Mouse (Mus musculus) monocyte, adult 59 days (primary cell): ENCODE measurements around the gene Slc35b1. TPM values are rescaled to one million over a fixed set of nuclear protein-coding genes. Genes with fewer than 3 reads are reported as not detected.

Experiments used
- total RNA-seq, 2 experiments: library from RNA; stranded (reverse); gene quantifications; one replicate each; pipeline ENCODE4 v1.2.4; 2023

Gene Slc35b1
- 10 to 100 TPM; 60.8 to 64.1 TPM for total RNA-seq

DNA sequence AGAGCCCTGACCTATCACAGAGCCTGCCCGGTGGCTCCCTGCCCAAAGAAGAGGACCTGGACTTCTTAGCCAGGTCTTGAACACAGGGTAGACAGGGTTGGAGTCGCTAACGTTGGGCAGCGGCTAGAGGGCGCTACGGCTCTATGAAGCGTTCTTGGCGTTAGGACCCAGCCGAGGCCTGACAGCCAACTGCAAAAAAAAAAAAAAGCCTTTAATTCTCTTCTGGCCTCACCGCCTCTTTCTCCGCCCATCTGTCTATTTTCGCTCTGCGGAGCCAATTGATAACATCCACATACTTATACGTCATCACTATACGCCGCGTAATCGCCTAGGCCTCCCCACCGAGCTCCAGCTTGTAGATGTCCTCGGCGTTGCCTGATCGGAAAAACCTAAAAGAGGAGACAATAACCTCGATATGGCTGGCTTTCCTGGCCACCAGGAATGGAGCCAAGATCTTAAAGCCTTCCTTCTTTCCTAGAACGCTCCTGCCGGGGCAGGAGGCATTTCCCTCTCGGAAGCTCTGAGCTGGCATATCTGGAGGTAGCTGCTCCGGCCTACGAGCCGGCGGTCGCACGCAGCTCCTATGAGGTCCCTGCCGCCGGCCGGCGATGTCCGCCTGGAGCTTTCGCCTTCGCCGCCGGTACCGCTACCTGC is at the start of gene Slc35b1:
Slc35b1 (plus strand) TSS at position 374 of the 654 bp plus-strand sequence.

DNA sequence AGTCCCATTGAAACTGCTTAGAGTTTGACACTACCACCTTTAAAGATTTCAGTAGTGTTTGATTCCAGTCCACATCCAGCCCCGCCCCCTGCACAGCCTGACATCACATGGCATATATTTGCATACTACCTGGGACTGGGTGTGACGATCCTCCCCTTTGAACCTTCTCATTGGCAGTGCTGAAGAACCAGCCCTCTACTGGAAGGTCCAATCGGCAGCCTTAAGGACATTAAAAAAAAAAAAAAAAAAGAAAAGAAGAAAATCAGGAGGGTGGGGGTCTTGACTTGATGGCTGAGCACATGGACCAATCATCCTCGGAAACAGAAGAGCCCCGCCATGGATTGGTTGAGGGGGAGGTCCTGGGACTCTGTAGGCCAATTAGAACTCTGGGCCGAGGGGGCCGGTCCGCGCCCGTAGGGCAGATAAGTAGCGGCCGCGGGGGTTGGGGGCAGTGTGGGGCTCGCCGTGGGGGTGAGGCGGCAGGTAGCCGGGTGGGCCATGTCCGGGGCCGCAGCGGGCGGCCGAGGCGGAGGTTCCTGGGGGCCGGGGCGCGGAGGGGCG is 47.8 kb upstream of the Slc35b1 start, which contains the start of gene Fam117a:
Fam117a (plus strand) TSS at position 451 of the 561 bp plus-strand sequence.

DNA sequence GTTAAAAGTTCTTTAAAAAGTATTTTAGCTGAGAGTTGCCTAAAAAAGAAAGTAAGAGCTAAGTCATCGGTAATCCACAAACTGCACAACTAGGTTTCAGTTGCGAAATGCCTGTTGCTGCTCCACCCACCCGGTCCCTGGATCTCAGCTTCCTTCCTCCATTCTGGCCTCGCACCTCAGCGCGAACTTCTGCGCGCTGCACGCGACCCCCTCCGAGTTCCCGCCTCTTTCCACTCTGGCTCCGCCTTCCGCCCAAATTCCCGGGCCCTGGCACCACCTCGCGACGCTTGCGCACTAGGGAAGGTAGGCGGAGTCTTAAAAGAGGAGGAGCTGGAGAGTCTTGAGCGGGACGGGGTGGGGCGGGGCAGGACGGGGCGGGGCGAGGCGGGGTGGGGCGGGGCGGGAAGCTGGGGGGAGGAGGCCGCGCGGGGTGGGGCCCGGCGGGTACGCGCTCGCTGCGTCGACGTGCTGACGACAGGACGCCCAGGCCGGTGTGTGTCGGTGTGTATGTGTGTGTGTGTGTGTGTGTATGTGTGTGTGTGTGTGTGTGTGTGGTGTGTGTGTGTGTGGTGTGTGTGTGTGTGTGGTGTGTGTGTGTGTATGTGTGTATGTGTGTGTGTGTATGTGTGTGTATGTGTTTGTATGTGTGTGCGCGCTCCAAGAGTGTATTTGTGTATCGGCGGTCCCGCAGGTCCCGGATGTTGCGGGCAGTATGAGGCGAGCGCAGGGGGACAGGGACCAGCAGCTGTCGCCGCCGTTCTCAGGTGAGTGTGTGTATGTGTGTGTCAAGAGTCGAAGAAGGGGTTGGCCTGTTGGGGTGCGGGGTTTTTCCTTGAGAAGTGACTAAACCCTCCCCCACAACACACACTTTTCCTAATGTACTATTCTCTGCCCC is 29.4 kb downstream of the Slc35b1 start, which contains the start of gene Spop:
Spop (plus strand) TSS at position 440 of the 895 bp plus-strand sequence.

Other genes starting within 250 kb of the Slc35b1 start
- gene Dlx4, start 238.4 kb upstream of the Slc35b1 start, total RNA-seq: not detected
- not detected for gene Tac4, start 123.2 kb upstream of the Slc35b1 start, total RNA-seq
- gene Kat7, start 74.4 kb upstream of the Slc35b1 start, total RNA-seq: 100 to 1,000 TPM; 107 to 109 TPM
- gene Fam117a, start 47.7 kb upstream of the Slc35b1 start, total RNA-seq: 10 to 100 TPM; 35.7 to 38.1 TPM
- gene Spop, start 29.4 kb downstream of the Slc35b1 start, total RNA-seq: 100 to 1,000 TPM; 139 to 150 TPM
- not detected for gene Nxph3, start 129.9 kb downstream of the Slc35b1 start, total RNA-seq
- 1 to 10 TPM in 1 of 2 experiments, under 1 TPM in 1; 0.86 to 1.4 TPM for gene Ngfr, start 203.0 kb downstream of the Slc35b1 start, total RNA-seq